Mouse (Mus musculus): ENCODE measurements around the gene Tecpr2. TPM values are rescaled to one million over a fixed set of nuclear protein-coding genes. Genes with fewer than 3 reads are reported as not detected.

Tecpr2 gene
- polyA plus RNA-seq, 1 experiment from 2014 or later: 3.7 TPM

DNA sequence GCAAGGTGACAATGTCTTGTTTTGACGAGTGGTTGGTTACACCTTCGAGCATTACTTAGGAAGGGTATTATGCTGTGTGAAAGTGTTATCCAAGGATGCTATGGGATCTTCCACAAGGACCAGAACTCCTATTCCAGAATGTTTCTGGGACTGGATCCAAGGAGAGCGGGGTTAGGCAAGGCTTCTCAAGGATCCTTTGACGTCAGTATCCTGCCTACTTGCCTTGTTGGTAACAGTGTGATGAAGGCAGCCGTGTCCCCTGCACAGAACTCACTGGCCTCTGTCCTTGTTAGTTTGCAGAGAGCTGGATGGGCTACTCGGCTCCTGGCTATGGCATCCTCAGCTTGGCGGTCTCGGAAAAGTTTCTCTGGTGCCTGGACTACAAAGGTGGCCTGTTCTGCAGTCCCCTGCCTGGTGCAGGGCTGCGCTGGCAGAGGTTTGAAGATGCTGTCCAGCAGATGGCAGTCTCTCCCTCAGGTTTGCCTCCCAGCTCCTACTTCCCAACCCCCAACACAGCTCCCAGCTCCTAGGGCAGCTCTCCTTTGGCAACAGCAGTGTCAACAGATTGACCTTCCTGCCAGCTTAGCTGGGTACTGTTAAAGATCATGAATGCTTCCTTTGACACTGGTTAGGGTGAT, 47.0 kb downstream of the Tecpr2 start:
- 55% methylated on average over 9 of the region's 9 CpGs for WGBS
- H3K4me1 ChIP-seq (replicated peaks; ENCODE audit: control insufficient read depth, insufficient read depth, low read length): no peaks in the 10 kb centered on the region
- H3K9ac ChIP-seq (ENCODE audit: low read length): no peak overlapping the region

DNA sequence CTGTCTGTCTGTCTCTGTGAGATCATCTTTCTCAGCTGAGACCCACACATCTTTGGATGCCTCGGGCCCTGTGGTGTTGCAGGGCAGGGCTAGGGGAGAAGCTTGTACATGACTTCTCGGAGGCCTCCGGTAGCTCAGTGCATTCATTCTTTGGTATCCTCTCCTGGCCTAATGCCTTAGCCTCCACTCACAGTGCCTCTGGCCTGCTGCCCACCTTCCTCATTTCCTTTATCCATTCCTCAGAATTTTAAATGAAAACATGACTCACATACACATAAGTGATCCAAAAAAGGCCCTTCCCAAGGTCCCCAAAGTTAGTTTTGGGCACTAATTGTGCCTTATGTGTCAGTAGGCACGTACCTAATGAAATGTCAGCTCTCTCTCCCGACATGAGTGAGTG, 48.4 kb downstream of the Tecpr2 start:
- no peak for ATAC-seq (ENCODE audit: low read depth)

More for the DNA sequence above, 47.0 kb downstream of the Tecpr2 start:
- peaks cover 8% of the 10 kb centered on the region for H3K36me3 ChIP-seq (ENCODE audit: control insufficient read depth, insufficient read depth, low read length)
- H3K4me3 ChIP-seq (ENCODE audit: low read length): no peak overlapping the region
- no peaks in the 10 kb centered on the region for H3K9me3 ChIP-seq (ENCODE audit: control insufficient read depth, low read length)
- no peak overlapping the region for H3K4me2 ChIP-seq (ENCODE audit: low read depth, low read length)
- no peak overlapping the region for H3K27ac ChIP-seq (ENCODE audit: low read length)
- no peaks in the 10 kb centered on the region for H3K27me3 ChIP-seq (ENCODE audit: control insufficient read depth, insufficient read depth, low read depth, low read length)
- ATAC-seq (ENCODE audit: low read depth): peak; percentile 93

DNA sequence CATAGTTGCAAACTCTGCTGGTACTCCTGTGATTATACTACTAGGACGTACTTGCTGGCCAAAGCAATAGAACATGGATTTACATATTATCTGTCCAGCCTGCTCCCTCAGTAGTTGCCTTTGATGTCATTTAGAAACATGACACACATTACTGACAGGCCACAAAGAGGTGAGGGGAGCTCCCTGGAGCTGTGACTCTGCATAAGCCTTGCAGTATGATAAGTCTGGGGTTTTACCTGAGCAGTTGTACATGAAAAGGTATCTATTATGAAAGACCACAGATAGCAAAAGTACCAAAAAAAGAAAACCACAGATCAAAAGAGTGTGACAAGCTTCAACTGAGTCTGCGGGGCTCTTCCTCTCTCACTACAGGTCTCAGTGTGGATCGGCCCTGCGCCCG, 50.3 kb downstream of the Tecpr2 start:
- no peaks in the 10 kb centered on the region for H3K4me1 ChIP-seq (replicated peaks; ENCODE audit: control insufficient read depth, insufficient read depth, low read length)
- no peak for ATAC-seq (ENCODE audit: low read depth)
- 96% methylated on average over 5 of the region's 5 CpGs for WGBS
- peaks cover 7% of the 10 kb centered on the region; the same call in 1 of the 2 replicates for H3K36me3 ChIP-seq (ENCODE audit: control insufficient read depth, insufficient read depth, low read length)
- H3K27me3 ChIP-seq (ENCODE audit: control insufficient read depth, insufficient read depth, low read depth, low read length): no peaks in the 10 kb centered on the region
- no peak overlapping the region for H3K27ac ChIP-seq (ENCODE audit: low read length)
- no peak overlapping the region for H3K4me3 ChIP-seq (ENCODE audit: low read length)
- H3K9ac ChIP-seq (ENCODE audit: low read length): no peak overlapping the region
- H3K9me3 ChIP-seq (ENCODE audit: control insufficient read depth, low read length): no peaks in the 10 kb centered on the region
- H3K4me2 ChIP-seq (ENCODE audit: low read depth, low read length): no peak overlapping the region

More for the DNA sequence above, 48.4 kb downstream of the Tecpr2 start:
- H3K4me1 ChIP-seq (replicated peaks; ENCODE audit: control insufficient read depth, insufficient read depth, low read length): no peaks in the 10 kb centered on the region
- 84% methylated on average over 5 of the region's 5 CpGs for WGBS
- H3K4me2 ChIP-seq (ENCODE audit: low read depth, low read length): no peak overlapping the region
- H3K36me3 ChIP-seq (ENCODE audit: control insufficient read depth, insufficient read depth, low read length): peaks cover 10% of the 10 kb centered on the region
- H3K9ac ChIP-seq (ENCODE audit: low read length): no peak overlapping the region
- H3K4me3 ChIP-seq (ENCODE audit: low read length): no peak overlapping the region
- H3K9me3 ChIP-seq (ENCODE audit: control insufficient read depth, low read length): no peaks in the 10 kb centered on the region
- no peak overlapping the region for H3K27ac ChIP-seq (ENCODE audit: low read length)
- H3K27me3 ChIP-seq (ENCODE audit: control insufficient read depth, insufficient read depth, low read depth, low read length): no peaks in the 10 kb centered on the region

DNA sequence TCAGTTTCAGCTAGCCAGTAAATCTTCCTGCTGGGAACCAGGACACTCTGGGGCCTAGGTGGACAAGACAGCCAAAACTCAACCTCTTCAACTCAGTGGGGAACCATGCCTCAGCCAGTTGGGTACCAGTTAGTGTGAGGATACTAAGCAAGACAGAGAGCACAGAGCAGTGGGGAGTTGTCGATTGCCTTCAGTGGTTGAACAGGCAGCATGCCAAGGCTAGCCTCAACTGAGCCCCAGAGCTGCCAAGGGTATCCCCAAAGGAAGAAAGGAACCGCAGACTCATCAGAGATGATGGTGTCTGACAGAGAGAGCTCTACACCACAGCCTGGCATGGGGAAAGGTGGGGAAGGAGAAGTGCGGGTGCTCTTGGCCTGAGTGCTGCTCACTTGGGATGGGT, 51.8 kb downstream of the Tecpr2 start:
- Histone ChIP-seq H3K36me3 (ENCODE audit: control insufficient read depth, insufficient read depth, low read length) (peaks cover 9% of the 10 kb centered on the region), H3K4me3 (ENCODE audit: low read length) (no peak overlapping the region), H3K9ac (ENCODE audit: low read length) (no peak overlapping the region), H3K27ac (ENCODE audit: low read length) (no peak overlapping the region), H3K27me3 (ENCODE audit: control insufficient read depth, insufficient read depth, low read depth, low read length) (no peaks in the 10 kb centered on the region), H3K9me3 (ENCODE audit: control insufficient read depth, low read length) (no peaks in the 10 kb centered on the region), H3K4me1 (replicated peaks; ENCODE audit: control insufficient read depth, insufficient read depth, low read length) (no peaks in the 10 kb centered on the region), H3K4me2 (ENCODE audit: low read depth, low read length) (no peak overlapping the region)
- ATAC-seq (ENCODE audit: low read depth): no peak
- WGBS: 91% methylated on average over 3 of the region's 3 CpGs

DNA sequence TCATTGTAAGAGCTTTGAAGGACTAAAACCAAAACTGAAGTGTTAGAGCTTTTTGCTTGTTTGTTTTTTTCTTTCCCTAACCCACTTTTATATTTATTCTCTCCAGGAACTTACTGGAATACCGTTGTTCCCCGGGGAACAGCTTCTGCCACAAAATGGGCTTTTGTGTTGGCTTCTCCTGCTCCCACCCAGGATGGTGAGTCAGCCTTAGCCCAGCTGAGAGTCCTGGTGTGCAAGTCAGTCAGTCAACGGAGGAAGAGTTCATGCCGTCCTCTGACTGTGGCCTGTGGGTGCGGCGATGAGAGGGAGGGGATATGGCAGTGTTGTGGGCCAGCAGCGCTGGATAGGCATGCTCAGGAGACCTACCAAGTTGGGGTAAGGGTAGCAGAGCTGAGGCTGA, 57.2 kb downstream of the Tecpr2 start:
- Histone ChIP-seq H3K9me3 (ENCODE audit: control insufficient read depth, low read length) (no peaks in the 10 kb centered on the region), H3K27me3 (ENCODE audit: control insufficient read depth, insufficient read depth, low read depth, low read length) (no peaks in the 10 kb centered on the region), H3K4me2 (ENCODE audit: low read depth, low read length) (no peak overlapping the region), H3K9ac (ENCODE audit: low read length) (no peak overlapping the region), H3K4me3 (ENCODE audit: low read length) (no peak overlapping the region), H3K27ac (ENCODE audit: low read length) (no peak overlapping the region), H3K36me3 (ENCODE audit: control insufficient read depth, insufficient read depth, low read length) (peaks cover 6% of the 10 kb centered on the region), H3K4me1 (replicated peaks; ENCODE audit: control insufficient read depth, insufficient read depth, low read length) (no peaks in the 10 kb centered on the region)
- no peak for ATAC-seq (ENCODE audit: low read depth)
- 82% methylated on average over 7 of the region's 7 CpGs for WGBS

DNA sequence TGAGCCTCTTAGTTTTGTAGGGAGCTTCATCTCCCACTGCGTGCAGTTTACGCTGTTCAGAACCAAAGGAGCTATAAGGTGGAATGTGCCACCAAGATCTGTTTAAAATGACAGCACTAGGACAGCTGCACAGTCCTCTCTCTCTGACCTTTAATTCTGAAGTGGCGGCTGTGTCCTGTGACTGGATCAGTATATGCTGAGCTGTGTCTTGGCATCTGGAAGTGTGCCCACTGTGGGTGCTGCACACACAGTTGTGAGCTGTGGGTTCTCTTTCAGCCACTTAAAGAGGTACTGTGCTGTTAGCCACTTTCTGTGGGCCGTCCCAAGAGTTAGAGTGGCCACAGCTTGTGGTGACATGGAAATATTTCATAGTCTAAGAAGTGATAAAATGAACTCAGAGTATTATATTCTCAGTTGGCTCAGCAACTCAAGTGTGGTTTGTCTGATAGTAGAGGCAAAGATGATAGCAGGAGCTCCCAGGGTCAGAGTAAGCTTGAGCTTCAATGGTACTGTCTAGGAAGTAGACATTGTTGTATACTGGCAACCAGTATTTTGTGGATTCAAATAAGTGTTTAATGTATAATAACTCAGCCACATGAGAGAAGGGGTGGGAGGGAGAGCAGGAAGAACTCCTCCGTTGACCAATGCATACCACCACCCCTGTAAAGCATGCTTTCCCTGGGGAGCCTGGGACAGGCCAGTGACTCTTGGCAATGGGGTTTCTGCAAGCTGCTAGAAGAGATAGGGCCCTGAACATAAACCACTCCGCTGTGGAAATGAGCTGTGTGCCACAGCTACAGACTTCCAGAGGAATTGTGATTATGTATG, 59.2 kb downstream of the Tecpr2 start:
- H3K9ac ChIP-seq (ENCODE audit: low read length): no peak overlapping the region
- no peaks in the 10 kb centered on the region for H3K4me1 ChIP-seq (replicated peaks; ENCODE audit: control insufficient read depth, insufficient read depth, low read length)
- H3K9me3 ChIP-seq (ENCODE audit: control insufficient read depth, low read length): no peaks in the 10 kb centered on the region
- no peak overlapping the region for H3K4me2 ChIP-seq (ENCODE audit: low read depth, low read length)
- ATAC-seq (ENCODE audit: low read depth): no peak
- no peaks in the 10 kb centered on the region for H3K27me3 ChIP-seq (ENCODE audit: control insufficient read depth, insufficient read depth, low read depth, low read length)
- WGBS: 84% methylated on average over 6 of the region's 6 CpGs
- no peak overlapping the region for H3K4me3 ChIP-seq (ENCODE audit: low read length)
- no peak overlapping the region for H3K27ac ChIP-seq (ENCODE audit: low read length)
- peaks cover 4% of the 10 kb centered on the region for H3K36me3 ChIP-seq (ENCODE audit: control insufficient read depth, insufficient read depth, low read length)

DNA sequence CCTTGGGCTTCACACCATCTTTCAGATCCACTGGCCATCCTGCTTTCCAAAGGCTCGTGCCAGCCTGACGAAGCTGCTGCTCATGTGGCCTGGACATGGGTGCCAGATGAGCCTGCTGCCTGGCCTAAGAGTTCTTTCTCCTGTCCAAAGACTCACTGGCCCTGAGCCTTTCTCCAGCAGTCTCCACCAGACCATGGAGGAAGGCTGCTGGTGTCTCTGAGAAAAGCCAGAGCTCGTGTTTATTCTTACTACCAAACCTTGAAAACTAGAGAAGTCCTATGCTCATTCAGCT, 59.8 kb downstream of the Tecpr2 start:
- WGBS: 79% methylated on average over 3 of the region's 3 CpGs
- no peak overlapping the region for H3K4me3 ChIP-seq (ENCODE audit: low read length)
- H3K9me3 ChIP-seq (ENCODE audit: control insufficient read depth, low read length): no peaks in the 10 kb centered on the region
- no peak overlapping the region for H3K27ac ChIP-seq (ENCODE audit: low read length)
- H3K36me3 ChIP-seq (ENCODE audit: control insufficient read depth, insufficient read depth, low read length): peaks cover 4% of the 10 kb centered on the region
- no peak overlapping the region for H3K9ac ChIP-seq (ENCODE audit: low read length)
- H3K4me2 ChIP-seq (ENCODE audit: low read depth, low read length): no peak overlapping the region
- no peaks in the 10 kb centered on the region for H3K27me3 ChIP-seq (ENCODE audit: control insufficient read depth, insufficient read depth, low read depth, low read length)
- no peaks in the 10 kb centered on the region for H3K4me1 ChIP-seq (replicated peaks; ENCODE audit: control insufficient read depth, insufficient read depth, low read length)
- ATAC-seq (ENCODE audit: low read depth): no peak

DNA sequence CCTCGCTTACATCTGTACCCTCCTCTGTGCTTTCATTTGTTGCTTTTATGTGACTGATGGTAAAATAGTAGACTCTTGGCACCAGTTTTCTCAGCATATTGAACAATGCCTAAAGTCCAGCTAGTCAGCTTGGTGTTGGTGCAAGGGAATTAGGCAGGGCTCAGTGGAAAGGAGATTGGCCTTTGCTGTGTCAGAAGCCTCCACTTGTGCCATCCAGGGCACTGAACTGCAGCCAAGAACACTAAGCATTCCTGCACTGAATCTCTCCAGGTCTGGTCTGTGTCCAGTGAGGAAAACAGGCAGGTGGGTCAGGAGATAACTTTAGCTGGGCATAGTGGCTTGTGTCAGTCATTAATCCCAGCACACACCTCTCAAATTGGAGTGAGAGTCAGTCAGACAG, 60.3 kb downstream of the Tecpr2 start:
- ATAC-seq (ENCODE audit: low read depth): no peak
- no peaks in the 10 kb centered on the region for H3K9me3 ChIP-seq (ENCODE audit: control insufficient read depth, low read length)
- peaks cover 4% of the 10 kb centered on the region for H3K36me3 ChIP-seq (ENCODE audit: control insufficient read depth, insufficient read depth, low read length)
- no peak overlapping the region for H3K4me3 ChIP-seq (ENCODE audit: low read length)
- WGBS: 81% methylated on average over 1 of the region's 1 CpGs
- no peak overlapping the region for H3K27ac ChIP-seq (ENCODE audit: low read length)
- no peaks in the 10 kb centered on the region for H3K27me3 ChIP-seq (ENCODE audit: control insufficient read depth, insufficient read depth, low read depth, low read length)
- no peaks in the 10 kb centered on the region for H3K4me1 ChIP-seq (replicated peaks; ENCODE audit: control insufficient read depth, insufficient read depth, low read length)
- H3K4me2 ChIP-seq (ENCODE audit: low read depth, low read length): no peak overlapping the region
- H3K9ac ChIP-seq (ENCODE audit: low read length): no peak overlapping the region

DNA sequence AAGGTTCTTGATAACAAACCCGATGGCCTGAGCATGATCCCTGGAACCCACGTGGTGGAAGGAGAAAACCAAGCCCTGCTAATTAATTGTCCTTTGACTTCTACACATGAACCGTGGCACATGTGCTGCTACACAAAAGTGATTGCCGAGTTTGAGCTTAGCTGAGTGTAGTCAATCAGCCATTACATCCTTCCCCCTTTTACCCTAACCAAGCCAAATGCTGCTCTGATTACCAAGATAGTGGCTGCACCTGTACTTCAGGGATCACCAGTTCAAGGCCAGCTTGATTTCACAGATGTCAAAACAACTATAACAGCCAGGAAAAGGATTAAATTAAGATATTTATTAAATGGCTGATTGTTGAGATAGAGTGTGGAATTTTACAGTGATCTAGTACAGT, 61.1 kb downstream of the Tecpr2 start:
- Histone ChIP-seq H3K27ac (ENCODE audit: low read length) (no peak overlapping the region), H3K27me3 (ENCODE audit: control insufficient read depth, insufficient read depth, low read depth, low read length) (no peaks in the 10 kb centered on the region), H3K9ac (ENCODE audit: low read length) (no peak overlapping the region), H3K4me3 (ENCODE audit: low read length) (no peak overlapping the region), H3K4me1 (replicated peaks; ENCODE audit: control insufficient read depth, insufficient read depth, low read length) (no peaks in the 10 kb centered on the region), H3K9me3 (ENCODE audit: control insufficient read depth, low read length) (no peaks in the 10 kb centered on the region), H3K4me2 (ENCODE audit: low read depth, low read length) (no peak overlapping the region), H3K36me3 (ENCODE audit: control insufficient read depth, insufficient read depth, low read length) (peaks cover 2% of the 10 kb centered on the region)
- no peak for ATAC-seq (ENCODE audit: low read depth)
- 84% methylated on average over 4 of the region's 4 CpGs for WGBS
